Mouse (Mus musculus) G1E (cell line): Measurements from ENCODE around the gene Ctsk. TPM values are rescaled to one million over a fixed set of nuclear protein-coding genes. Genes with fewer than 3 reads are reported as not detected.
"Not testable (repeated sequence)": the region's sequence is repeated elsewhere in the genome, so short reads cannot be mapped to it uniquely, and the experiment has no call there.

Experiments
- ATAC-seq: 2 replicates; pipeline ENCODE4 v1.8.0; 2016; ENCODE audit warnings: mild to moderate bottlenecking; ENCODE audit not compliant: insufficient number of reproducible peaks, poor library complexity, low FRiP score, severe bottlenecking; ENCODE audit errors: extremely low read depth
- DNase-seq: peaks from one replicate; pipeline ENCODE4 v3.0.0; 2012; ENCODE audit warnings: low spot score
- H3K27me3 ChIP-seq: 2 replicates; pipeline ENCODE4 v1.6.1; 2012; ENCODE audit warnings: mild to moderate bottlenecking, low read length, inconsistent platforms; ENCODE audit not compliant: insufficient read depth
- H3K36me3 ChIP-seq: replicated peaks from 2 replicates; pipeline ENCODE3; 2012; ENCODE audit warnings: mild to moderate bottlenecking, inconsistent platforms
- H3K4me1 ChIP-seq: 2 replicates; pipeline ENCODE4 v1.6.1; 2012; ENCODE audit warnings: low read depth, low read length, inconsistent platforms, mixed read lengths; ENCODE audit not compliant: insufficient read depth
- H3K4me3 ChIP-seq: 2 replicates; pipeline ENCODE4 v1.5.1; 2012; ENCODE audit warnings: low read depth, mild to moderate bottlenecking, inconsistent platforms, low read length, moderate library complexity, mixed read lengths
- H3K9me3 ChIP-seq: replicated peaks from 2 replicates; pipeline ENCODE4 v1.6.1; 2012; ENCODE audit warnings: inconsistent platforms
- CTCF ChIP-seq: IDR thresholded peaks from 2 replicates; pipeline ENCODE4 v1.5.1; 2012; ENCODE audit warnings: low read depth, low read length, inconsistent platforms, mixed read lengths
- GATA1 ChIP-seq: IDR thresholded peaks from 2 replicates; pipeline ENCODE4 v1.6.1; 2012; ENCODE audit warnings: borderline replicate concordance, low read length, inconsistent platforms, mixed read lengths
- GATA2 ChIP-seq: IDR thresholded peaks from 2 replicates; pipeline ENCODE4 v1.6.1; 2012; ENCODE audit warnings: low read depth, low read length, inconsistent platforms, borderline replicate concordance
- POLR2AphosphoS5 ChIP-seq: IDR thresholded peaks from 2 replicates; pipeline ENCODE4 v1.6.1; 2012; ENCODE audit warnings: low read depth, low read length, inconsistent platforms; ENCODE audit not compliant: insufficient replicate concordance
- TAL1 ChIP-seq: conservative IDR thresholded peaks from 2 replicates; pipeline ENCODE4 v1.6.1; 2012; ENCODE audit warnings: low read depth, low read length, inconsistent platforms, mixed read lengths
- polyA plus RNA-seq: library from polyadenylated mRNA; stranded (reverse); fragments of >175 nt; gene quantifications from 2 replicates; pipeline ENCODE4 v1.2.3, GENCODE M21; 2012
- total RNA-seq, 2 experiments: library from RNA; stranded (forward) in 1 of 2; stranded (reverse) in 1 of 2; fragments of 200-1000 nt in 1 of 2; fragments of >200 nt in 1 of 2; fragmentation: Nextera tagmentation in 1 of 2; gene quantifications; 2 replicates each; pipeline ENCODE4 v1.2.3; 2014 to 2017

Gene Ctsk
- total and polyA plus RNA-seq, 3 experiments, result 0.16 TPM; not detected in 2

- DNase-seq (no peak), ATAC-seq (no peak)
- Histone ChIP-seq H3K9me3 (peaks cover 3% of the 10 kb centered on the region; the same call in 1 of the 2 replicates), H3K36me3 (no peaks in the 10 kb centered on the region), H3K4me3 (no peak overlapping the region), H3K4me1 (peaks cover 3% of the 10 kb centered on the region; the same call in 1 of the 2 replicates), H3K27me3 (peaks cover 16% of the 10 kb centered on the region)
- TF ChIP-seq GATA1 (no peak), GATA2 (no peak), TAL1 (no peak), CTCF (no peak), POLR2AphosphoS5 (no peak)
Observed at GRCm38 (mm10) chr3:95539837-95540236, 40.8 kb downstream of the Ctsk start.

- H3K9me3 ChIP-seq, H3K4me1 ChIP-seq, H3K36me3 ChIP-seq, DNase-seq, H3K4me3 ChIP-seq, ATAC-seq: not testable (repeated sequence)
- H3K27me3 ChIP-seq, result peaks cover 24% of the 10 kb centered on the region
Observed at GRCm38 (mm10) chr3:95541186-95541585, 42.1 kb downstream of the Ctsk start.

- no peak for ATAC-seq
- Histone ChIP-seq H3K27me3 (peaks cover 29% of the 10 kb centered on the region), H3K4me3 (no peak overlapping the region), H3K36me3 (no peaks in the 10 kb centered on the region), H3K9me3 (no peaks in the 10 kb centered on the region), H3K4me1 (peaks cover 3% of the 10 kb centered on the region; the same call in 1 of the 2 replicates)
- no peak for DNase-seq
- TF ChIP-seq TAL1, result no peak
- TF ChIP-seq GATA1, result no peak
- no peak for TF ChIP-seq GATA2
Observed at GRCm38 (mm10) chr3:95542171-95542570, 43.1 kb downstream of the Ctsk start.

- H3K9me3 ChIP-seq, result no peaks in the 10 kb centered on the region
- TF ChIP-seq CTCF (no peak), TAL1 (no peak)
- DNase-seq, result no peak
- no peak overlapping the region for H3K4me3 ChIP-seq
- no peak for ATAC-seq
- H3K4me1 ChIP-seq, result peaks cover 3% of the 10 kb centered on the region; the same call in 1 of the 2 replicates
- no peaks in the 10 kb centered on the region for H3K36me3 ChIP-seq
- H3K27me3 ChIP-seq, result peaks cover 30% of the 10 kb centered on the region
Observed at GRCm38 (mm10) chr3:95542981-95543380, 43.9 kb downstream of the Ctsk start.

GRCm38 (mm10) chr3:95550176-95550575 is 51.1 kb downstream of the Ctsk start:
- TF ChIP-seq TAL1 (no peak), GATA1 (no peak), GATA2 (no peak), POLR2AphosphoS5 (no peak), CTCF (no peak)
- DNase-seq, result no peak
- Histone ChIP-seq H3K27me3 (peaks cover 24% of the 10 kb centered on the region), H3K9me3 (no peaks in the 10 kb centered on the region), H3K4me3 (no peak overlapping the region), H3K4me1 (no peaks in the 10 kb centered on the region), H3K36me3 (no peaks in the 10 kb centered on the region)
- no peak for ATAC-seq

- Histone ChIP-seq H3K36me3 (no peaks in the 10 kb centered on the region), H3K9me3 (no peaks in the 10 kb centered on the region), H3K27me3 (peaks cover 7% of the 10 kb centered on the region), H3K4me1 (0 out of 2 replicates have a peak, but pooled peaks cover 2% of the 10 kb centered on the region), H3K4me3 (no peak overlapping the region)
- TF ChIP-seq CTCF, result no peak
- no peak for TF ChIP-seq GATA1
- no peak for TF ChIP-seq TAL1
- TF ChIP-seq POLR2AphosphoS5, result no peak
- TF ChIP-seq GATA2, result no peak
- no peak for ATAC-seq
- no peak for DNase-seq
Observed at GRCm38 (mm10) chr3:95553986-95554385, 54.9 kb downstream of the Ctsk start.

Other genes with a start within 250 kb of the Ctsk start
- gene Bnipl, start 248.1 kb upstream of the Ctsk start, total RNA-seq (2014; fragmentation: Nextera tagmentation), result not detected in 2 replicates
- 0.35 TPM in 1 of 2 replicates, not detected in the other for gene Bnipl, start 248.1 kb upstream of the Ctsk start, total RNA-seq (2017)
- 0.03 and 0.12 TPM in 2 replicates for gene Bnipl, start 248.1 kb upstream of the Ctsk start, polyA plus RNA-seq
- 49.1 and 49.7 TPM in 2 replicates for gene Mindy1, start 217.9 kb upstream of the Ctsk start, total RNA-seq (2014; fragmentation: Nextera tagmentation)
- gene Mindy1, start 217.9 kb upstream of the Ctsk start, total RNA-seq (2017), result 31.4 and 36.0 TPM in 2 replicates
- gene Mindy1, start 217.9 kb upstream of the Ctsk start, polyA plus RNA-seq, result 77.5 and 97.0 TPM in 2 replicates
- gene Prune1, start 217.2 kb upstream of the Ctsk start, total RNA-seq (2014; fragmentation: Nextera tagmentation), result 32.3 and 33.5 TPM in 2 replicates
- 14.7 and 15.1 TPM in 2 replicates for gene Prune1, start 217.2 kb upstream of the Ctsk start, total RNA-seq (2017)
- 3.8 and 4.8 TPM in 2 replicates for gene Prune1, start 217.2 kb upstream of the Ctsk start, polyA plus RNA-seq
- 15.2 and 29.8 TPM in 2 replicates for gene Anxa9, start 192.1 kb upstream of the Ctsk start, total RNA-seq (2014; fragmentation: Nextera tagmentation)
- gene Anxa9, start 192.1 kb upstream of the Ctsk start, total RNA-seq (2017), result 9.4 and 10.3 TPM in 2 replicates
- 1.1 and 1.4 TPM in 2 replicates for gene Anxa9, start 192.1 kb upstream of the Ctsk start, polyA plus RNA-seq
- 284 and 285 TPM in 2 replicates for gene Cers2, start 184.5 kb upstream of the Ctsk start, total RNA-seq (2014; fragmentation: Nextera tagmentation)
- gene Cers2, start 184.5 kb upstream of the Ctsk start, total RNA-seq (2017), result 197 and 249 TPM in 2 replicates
- 459 and 654 TPM in 2 replicates for gene Cers2, start 184.5 kb upstream of the Ctsk start, polyA plus RNA-seq
- 157 and 159 TPM in 2 replicates for gene Setdb1, start 142.1 kb upstream of the Ctsk start, total RNA-seq (2014; fragmentation: Nextera tagmentation)
- 120 and 128 TPM in 2 replicates for gene Setdb1, start 142.1 kb upstream of the Ctsk start, total RNA-seq (2017)
- 66.1 and 72.8 TPM in 2 replicates for gene Setdb1, start 142.1 kb upstream of the Ctsk start, polyA plus RNA-seq
- gene 4930558C23Rik, start 96.4 kb upstream of the Ctsk start, total RNA-seq (2014; fragmentation: Nextera tagmentation), result not detected in 2 replicates
- not detected in 2 replicates for gene 4930558C23Rik, start 96.4 kb upstream of the Ctsk start, total RNA-seq (2017)
- not detected in 2 replicates for gene 4930558C23Rik, start 96.4 kb upstream of the Ctsk start, polyA plus RNA-seq
- 164 and 171 TPM in 2 replicates for gene Arnt, start 64.9 kb upstream of the Ctsk start, total RNA-seq (2014; fragmentation: Nextera tagmentation)
- 37.6 and 41.6 TPM in 2 replicates for gene Arnt, start 64.9 kb upstream of the Ctsk start, total RNA-seq (2017)
- 53.0 and 53.5 TPM in 2 replicates for gene Arnt, start 64.9 kb upstream of the Ctsk start, polyA plus RNA-seq
- gene Ctss, start 27.5 kb downstream of the Ctsk start, total RNA-seq (2014; fragmentation: Nextera tagmentation), result not detected in 2 replicates
- 0.41 and 0.66 TPM in 2 replicates for gene Ctss, start 27.5 kb downstream of the Ctsk start, total RNA-seq (2017)
- gene Ctss, start 27.5 kb downstream of the Ctsk start, polyA plus RNA-seq, result not detected in 2 replicates
- gene Hormad1, start 60.4 kb downstream of the Ctsk start, total RNA-seq (2014; fragmentation: Nextera tagmentation), result not detected in 2 replicates
- 0.11 TPM in 1 of 2 replicates, not detected in the other for gene Hormad1, start 60.4 kb downstream of the Ctsk start, total RNA-seq (2017)
- gene Hormad1, start 60.4 kb downstream of the Ctsk start, polyA plus RNA-seq, result not detected in 2 replicates
- 115 and 117 TPM in 2 replicates for gene Golph3l, start 89.7 kb downstream of the Ctsk start, total RNA-seq (2014; fragmentation: Nextera tagmentation)
- gene Golph3l, start 89.7 kb downstream of the Ctsk start, total RNA-seq (2017), result 72.1 and 79.0 TPM in 2 replicates
- 2.3 and 2.4 TPM in 2 replicates for gene Golph3l, start 89.7 kb downstream of the Ctsk start, polyA plus RNA-seq
- gene Ensa, start 125.7 kb downstream of the Ctsk start, total RNA-seq (2014; fragmentation: Nextera tagmentation), result 99.9 and 104 TPM in 2 replicates
- gene Ensa, start 125.7 kb downstream of the Ctsk start, total RNA-seq (2017), result 109 and 133 TPM in 2 replicates
- gene Ensa, start 125.7 kb downstream of the Ctsk start, polyA plus RNA-seq, result 19.2 and 20.4 TPM in 2 replicates
- 296 and 335 TPM in 2 replicates for gene Mcl1, start 159.5 kb downstream of the Ctsk start, total RNA-seq (2014; fragmentation: Nextera tagmentation)
- 263 and 280 TPM in 2 replicates for gene Mcl1, start 159.5 kb downstream of the Ctsk start, total RNA-seq (2017)
- 264 and 420 TPM in 2 replicates for gene Mcl1, start 159.5 kb downstream of the Ctsk start, polyA plus RNA-seq
- not detected in 2 replicates for gene Adamtsl4, start 188.7 kb downstream of the Ctsk start, total RNA-seq (2014; fragmentation: Nextera tagmentation)
- 0.06 and 0.11 TPM in 2 replicates for gene Adamtsl4, start 188.7 kb downstream of the Ctsk start, total RNA-seq (2017)
- 0.01 TPM in 1 of 2 replicates, not detected in the other for gene Adamtsl4, start 188.7 kb downstream of the Ctsk start, polyA plus RNA-seq
- gene Ecm1, start 240.3 kb downstream of the Ctsk start, total RNA-seq (2014; fragmentation: Nextera tagmentation), result 3.6 and 7.4 TPM in 2 replicates
- gene Ecm1, start 240.3 kb downstream of the Ctsk start, total RNA-seq (2017), result 2.4 and 4.0 TPM in 2 replicates
- 19.5 and 20.5 TPM in 2 replicates for gene Ecm1, start 240.3 kb downstream of the Ctsk start, polyA plus RNA-seq